Mouse (Mus musculus) left cerebral cortex, adult 18-20 months (tissue): ENCODE data around the gene Psmd14. TPM values are rescaled to one million over a fixed set of nuclear protein-coding genes. Genes with fewer than 3 reads are reported as not detected.

Experiments
- DNase-seq, 2 experiments: peaks; one replicate each; pipeline ENCODE4 v3.0.0; 2021 to 2022; ENCODE audit warnings: low spot score in 2 of 2, mixed read lengths in 1 of 2
- long read RNA-seq, 2 experiments: library from polyadenylated mRNA; stranded (forward); transcript quantifications; one replicate each; pipeline ENCODE4 v2.0.0; 2021
- total RNA-seq, 2 experiments: library from RNA; stranded (reverse); gene quantifications; 2 replicates each; pipeline ENCODE4 v1.2.3; 2021

Psmd14 gene
- total RNA-seq = 100 to 1,000 TPM; 105 to 107 TPM
- long read RNA-seq, experiment 1, transcript Psmd14-201 (12 exons, 1,541 nt) = major isoform, 135 of 141 reads
- long read RNA-seq, experiment 1, partial matches to known transcripts = 1 of 141 reads
- long read RNA-seq, experiment 1, other reads (novel, unspliced or antisense) = 5 of 141 reads
- long read RNA-seq, experiment 2, transcript Psmd14-201 (12 exons, 1,541 nt) = major isoform, 100 of 109 reads
- long read RNA-seq, experiment 2, partial matches to known transcripts = 3 of 109 reads
- long read RNA-seq, experiment 2, other reads (novel, unspliced or antisense) = 6 of 109 reads

- peak; percentile 83 to 89 for DNase-seq
These were observed at the start of gene Psmd14 for GRCm38 (mm10) chr2:61711108-61712040. TSS of gene Psmd14 (plus strand) at chr2:61711694.

GRCm38 (mm10) chr2:61662833-61663232 lies 48.7 kb upstream of the Psmd14 start:
- no peak for DNase-seq

- no peak for DNase-seq
These were observed 47.8 kb upstream of the Psmd14 start for GRCm38 (mm10) chr2:61663573-61664241.

GRCm38 (mm10) chr2:61667420-61667819 lies 44.1 kb upstream of the Psmd14 start:
- no peak for DNase-seq

GRCm38 (mm10) chr2:61668260-61668659 lies 43.2 kb upstream of the Psmd14 start:
- DNase-seq = peak; percentile 61 to 66

- DNase-seq = no peak
These were observed 36.9 kb upstream of the Psmd14 start for GRCm38 (mm10) chr2:61674555-61674954.

GRCm38 (mm10) chr2:61681572-61681971 lies 29.9 kb upstream of the Psmd14 start:
- DNase-seq = no peak

- DNase-seq = no peak
These were observed 25.0 kb upstream of the Psmd14 start for GRCm38 (mm10) chr2:61686533-61686932.

GRCm38 (mm10) chr2:61689086-61689485 lies 22.4 kb upstream of the Psmd14 start:
- DNase-seq = no peak

- no peak for DNase-seq
These were observed 1.9 kb upstream of the Psmd14 start for GRCm38 (mm10) chr2:61709570-61709969.

GRCm38 (mm10) chr2:61712526-61712925 lies 1.0 kb downstream of the Psmd14 start:
- DNase-seq = no peak

- DNase-seq = no peak
These were observed 11.0 kb downstream of the Psmd14 start for GRCm38 (mm10) chr2:61722401-61722982.

- no peak for DNase-seq
These were observed 21.4 kb downstream of the Psmd14 start for GRCm38 (mm10) chr2:61732802-61733486.

- DNase-seq = no peak
These were observed 22.7 kb downstream of the Psmd14 start for GRCm38 (mm10) chr2:61734175-61734574.

- no peak for DNase-seq
These were observed 34.6 kb downstream of the Psmd14 start for GRCm38 (mm10) chr2:61746051-61746450.

GRCm38 (mm10) chr2:61746580-61746979 lies 35.1 kb downstream of the Psmd14 start:
- DNase-seq = no peak

GRCm38 (mm10) chr2:61747411-61747810 lies 35.9 kb downstream of the Psmd14 start:
- DNase-seq = no peak

- no peak for DNase-seq
These were observed 39.2 kb downstream of the Psmd14 start for GRCm38 (mm10) chr2:61750702-61751101.

- no peak for DNase-seq
These were observed 39.8 kb downstream of the Psmd14 start for GRCm38 (mm10) chr2:61751286-61751685.

- no peak for DNase-seq
These were observed 40.9 kb downstream of the Psmd14 start for GRCm38 (mm10) chr2:61752362-61752761.

- no peak for DNase-seq
These were observed 43.5 kb downstream of the Psmd14 start for GRCm38 (mm10) chr2:61754989-61755388.
